Mouse (Mus musculus) hindbrain, embryonic 13.5 days (tissue): ENCODE measurements at regions not wholly inside any gene's neighbourhood (a gene's known extent, or its start where the extent isn't known, plus 50 kb on each side); places are given as distances from the start of the nearest gene placed in this dataset.

Experiments
- ATAC-seq: fragments of 200-750 bp; cut with Nextera tagmentation; 2 replicates; pipeline ENCODE4 v1.8.0; 2017; ENCODE audit warnings: moderate TSS enrichment; ENCODE audit not compliant: low FRiP score
- H3K27ac ChIP-seq: fragments of 300-500 bp; sonication (generic); 2 replicates; pipeline ENCODE4 v1.5.1; 2015; ENCODE audit warnings: inconsistent platforms, mild to moderate bottlenecking, moderate library complexity
- H3K27me3 ChIP-seq: fragments of 300-500 bp; sonication (generic); 2 replicates; pipeline ENCODE4 v1.6.1; 2015; ENCODE audit warnings: mild to moderate bottlenecking, inconsistent platforms
- H3K36me3 ChIP-seq: fragments of 300-500 bp; sonication (generic); 2 replicates; pipeline ENCODE4 v1.6.1; 2015; ENCODE audit warnings: mild to moderate bottlenecking, inconsistent platforms
- H3K4me1 ChIP-seq: fragments of 300-500 bp; sonication (generic); replicated peaks from 2 replicates; pipeline ENCODE4 v1.6.1; 2015; ENCODE audit warnings: inconsistent platforms
- H3K4me2 ChIP-seq: fragments of 300-500 bp; sonication (generic); 2 replicates; pipeline ENCODE4 v1.6.1; 2015; ENCODE audit warnings: inconsistent platforms, mild to moderate bottlenecking, moderate library complexity
- H3K4me3 ChIP-seq: fragments of 300-500 bp; sonication (generic); 2 replicates; pipeline ENCODE4 v1.5.1; 2015; ENCODE audit warnings: mild to moderate bottlenecking, inconsistent platforms
- H3K9ac ChIP-seq: fragments of 300-500 bp; sonication (generic); 2 replicates; pipeline ENCODE4 v1.6.1; 2015; ENCODE audit warnings: mild to moderate bottlenecking, inconsistent platforms
- H3K9me3 ChIP-seq: fragments of 300-500 bp; sonication (generic); 2 replicates; pipeline ENCODE4 v1.6.1; 2016; ENCODE audit warnings: inconsistent platforms
- WGBS: fragments of 180-500 bp; shearing (Covaris S2); methylation state at CpG from one replicate; pipeline ENCODE4 v1.1.7; 2015; 5-methylcytosine and 5-hydroxymethylcytosine counted together

- no peak for ATAC-seq
- H3K27me3 ChIP-seq, result no peaks in the 10 kb centered on the region
- no peaks in the 10 kb centered on the region for H3K36me3 ChIP-seq
- H3K27ac ChIP-seq, result no peak overlapping the region
- H3K9ac ChIP-seq, result no peak overlapping the region
- no peaks in the 10 kb centered on the region for H3K9me3 ChIP-seq
- WGBS, result 94% methylated on average over 5 of the region's 5 CpGs
- H3K4me1 ChIP-seq, result no peaks in the 10 kb centered on the region
- no peak overlapping the region for H3K4me3 ChIP-seq
- no peak overlapping the region for H3K4me2 ChIP-seq
Observed at GRCm38 (mm10) chr8:49946919-49947612, 1103.3 kb upstream of the Tenm3 start.

GRCm38 (mm10) chr8:49932124-49932523 lies 1088.4 kb upstream of the Tenm3 start:
- no peak overlapping the region for H3K4me3 ChIP-seq
- no peak for ATAC-seq
- 80% methylated on average over 6 of the region's 6 CpGs for WGBS
- no peaks in the 10 kb centered on the region for H3K27me3 ChIP-seq
- no peaks in the 10 kb centered on the region for H3K36me3 ChIP-seq
- H3K4me2 ChIP-seq, result no peak overlapping the region
- no peaks in the 10 kb centered on the region for H3K4me1 ChIP-seq
- H3K27ac ChIP-seq, result no peak overlapping the region
- no peak overlapping the region for H3K9ac ChIP-seq
- no peaks in the 10 kb centered on the region for H3K9me3 ChIP-seq

GRCm38 (mm10) chr8:49926402-49927172 lies 1082.8 kb upstream of the Tenm3 start:
- no peaks in the 10 kb centered on the region for H3K9me3 ChIP-seq
- H3K27ac ChIP-seq, result no peak overlapping the region
- H3K9ac ChIP-seq, result no peak overlapping the region
- no peak overlapping the region for H3K4me2 ChIP-seq
- WGBS, result 16% methylated on average over 9 of the region's 9 CpGs
- H3K36me3 ChIP-seq, result no peaks in the 10 kb centered on the region
- H3K4me1 ChIP-seq, result peaks cover 8% of the 10 kb centered on the region
- peak; percentile 69 for ATAC-seq
- H3K27me3 ChIP-seq, result no peaks in the 10 kb centered on the region
- H3K4me3 ChIP-seq, result no peak overlapping the region

GRCm38 (mm10) chr8:49905099-49905498 lies 1061.3 kb upstream of the Tenm3 start:
- H3K9me3 ChIP-seq, result no peaks in the 10 kb centered on the region
- no peak for ATAC-seq
- no peak overlapping the region for H3K4me3 ChIP-seq
- H3K27me3 ChIP-seq, result no peaks in the 10 kb centered on the region
- H3K36me3 ChIP-seq, result no peaks in the 10 kb centered on the region
- peaks cover 11% of the 10 kb centered on the region for H3K4me1 ChIP-seq
- H3K4me2 ChIP-seq, result no peak overlapping the region
- no peak overlapping the region for H3K9ac ChIP-seq
- H3K27ac ChIP-seq, result no peak overlapping the region

GRCm38 (mm10) chr8:49902032-49902431 lies 1058.3 kb upstream of the Tenm3 start:
- no peak for ATAC-seq
- no peak overlapping the region for H3K9ac ChIP-seq
- 0 out of 2 replicates have a peak overlapping the region, but pooled peaks have one; percentile 26 for H3K4me2 ChIP-seq
- WGBS, result 36% methylated on average over 6 of the region's 6 CpGs
- H3K36me3 ChIP-seq, result no peaks in the 10 kb centered on the region
- H3K4me1 ChIP-seq, result peaks cover 11% of the 10 kb centered on the region
- H3K27me3 ChIP-seq, result no peaks in the 10 kb centered on the region
- H3K9me3 ChIP-seq, result no peaks in the 10 kb centered on the region
- H3K27ac ChIP-seq, result no peak overlapping the region
- H3K4me3 ChIP-seq, result no peak overlapping the region

GRCm38 (mm10) chr8:49901601-49902000 lies 1057.8 kb upstream of the Tenm3 start:
- H3K27me3 ChIP-seq, result no peaks in the 10 kb centered on the region
- H3K4me2 ChIP-seq, result peak overlapping the region; percentile 26; the same call in 1 of the 2 replicates
- WGBS, result 11% methylated on average over 9 of the region's 9 CpGs
- no peak overlapping the region for H3K9ac ChIP-seq
- H3K4me3 ChIP-seq, result no peak overlapping the region
- no peaks in the 10 kb centered on the region for H3K36me3 ChIP-seq
- no peak overlapping the region for H3K27ac ChIP-seq
- peaks cover 11% of the 10 kb centered on the region for H3K4me1 ChIP-seq
- no peaks in the 10 kb centered on the region for H3K9me3 ChIP-seq
- no peak for ATAC-seq
